Mouse (Mus musculus): ENCODE data around the gene Fndc4. TPM values are rescaled to one million over a fixed set of nuclear protein-coding genes. Genes with fewer than 3 reads are reported as not detected.

The Fndc4 gene
- polyA plus RNA-seq (2012; rRNA removed), result 6.3 and 7.4 TPM in 2 replicates

DNA sequence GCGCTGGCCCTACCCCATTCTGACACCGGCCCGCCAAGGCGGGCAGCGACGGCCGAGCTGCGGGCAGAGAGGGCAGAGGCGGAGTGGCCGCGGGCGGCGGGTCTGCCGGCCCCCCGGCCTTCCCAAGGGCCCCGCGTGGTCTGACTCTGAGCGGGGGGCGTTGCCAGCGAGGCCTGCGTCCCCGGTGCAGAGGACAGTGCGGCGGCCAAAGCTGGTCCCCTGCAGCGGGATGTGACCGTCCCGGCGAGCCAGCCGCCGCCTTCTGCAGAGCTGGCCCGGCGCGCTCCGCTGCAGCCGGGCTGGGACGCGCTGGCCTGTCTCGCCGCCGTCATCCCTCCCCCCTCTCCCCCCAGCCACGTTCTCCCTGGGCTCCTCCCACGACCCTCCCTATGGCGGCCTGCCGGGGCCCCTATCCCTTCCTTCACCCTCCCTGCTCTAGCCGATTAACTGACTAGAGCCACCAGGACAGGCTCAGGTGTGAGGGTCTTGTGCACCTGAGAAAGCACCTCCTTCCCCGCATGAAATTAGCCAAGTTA lies at the start of gene Fndc4:
Fndc4 (minus strand) TSS at position 475 of the 536 bp plus-strand sequence.

GRCm38 (mm10) chr5:31297047-31297757 lies 1.3 kb upstream of the Fndc4 start, which contains the start of gene Gckr:
Gene Gckr (plus strand): TSS chr5:31297443.

DNA sequence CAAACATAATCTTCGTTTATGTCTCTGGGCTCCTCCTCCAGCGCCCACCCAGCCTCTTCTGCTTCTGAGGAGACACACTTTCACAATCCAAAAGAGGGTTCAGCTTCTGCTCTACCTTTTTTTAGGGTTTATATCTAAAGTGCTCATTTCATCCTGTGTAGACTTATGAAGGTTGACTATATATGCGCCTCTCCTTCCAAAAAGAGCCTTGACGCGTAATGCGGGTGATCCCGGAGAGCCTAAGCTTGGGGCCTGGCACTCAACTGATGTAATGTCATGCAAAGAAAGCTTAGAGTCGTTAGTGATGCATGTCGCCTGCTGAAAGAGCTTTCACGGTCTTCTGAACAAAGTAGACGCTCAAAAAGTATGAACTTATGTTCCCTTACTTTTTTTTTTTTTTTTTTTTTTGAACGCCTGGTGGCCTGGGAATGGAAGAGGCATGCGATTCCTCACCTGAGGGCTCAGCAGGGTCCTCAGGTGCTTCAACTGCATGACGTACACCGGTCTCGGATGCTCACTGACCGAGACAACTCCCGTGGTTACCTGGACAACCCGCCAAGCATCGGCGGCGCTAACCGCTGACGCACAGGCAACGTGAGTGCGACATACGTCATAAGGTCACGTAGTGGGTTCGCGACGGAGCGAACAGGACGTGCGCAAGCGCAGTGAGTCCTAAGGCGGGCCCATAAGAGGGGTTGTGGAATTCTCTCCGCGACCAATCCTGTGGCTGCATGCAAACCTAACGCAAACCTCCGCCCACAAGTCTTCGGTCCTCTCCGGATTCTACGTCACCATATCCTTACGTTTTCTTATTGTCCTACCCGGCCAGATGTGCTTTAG lies 5.1 kb downstream of the Fndc4 start, which contains the start of gene Ift172:
Ift172 (minus strand) TSS at position 596 of the 840 bp plus-strand sequence.

GRCm38 (mm10) chr5:31251541-31252101 lies 44.3 kb downstream of the Fndc4 start, which contains the start of gene Krtcap3:
Gene Krtcap3 (plus strand): TSS chr5:31251691.

Other genes with a start within 250 kb of the Fndc4 start
- 27.4 and 33.9 TPM in 2 replicates for gene Atraid, start 247.8 kb downstream of the Fndc4 start, polyA plus RNA-seq (2012; rRNA removed)
- gene Slc5a6, start 247.2 kb downstream of the Fndc4 start, polyA plus RNA-seq (2012; rRNA removed), result 10.2 and 11.2 TPM in 2 replicates
- gene Cad, start 241.3 kb downstream of the Fndc4 start, polyA plus RNA-seq (2012; rRNA removed), result 11.9 and 14.2 TPM in 2 replicates
- not detected in 2 replicates for gene Dnajc5g, start 189.8 kb downstream of the Fndc4 start, polyA plus RNA-seq (2012; rRNA removed)
- 0.15 and 0.29 TPM in 2 replicates for gene Slc30a3, start 187.8 kb downstream of the Fndc4 start, polyA plus RNA-seq (2012; rRNA removed)
- gene Trim54, start 179.4 kb downstream of the Fndc4 start, polyA plus RNA-seq (2012; rRNA removed), result 2.8 and 4.1 TPM in 2 replicates
- not detected in 2 replicates for gene Ucn, start 157.3 kb downstream of the Fndc4 start, polyA plus RNA-seq (2012; rRNA removed)
- gene Mpv17, start 141.8 kb downstream of the Fndc4 start, polyA plus RNA-seq (2012; rRNA removed), result 23.9 and 27.3 TPM in 2 replicates
- gene Gm29609, start 116.2 kb downstream of the Fndc4 start, polyA plus RNA-seq (2012; rRNA removed), result 0.14 and 2.1 TPM in 2 replicates
- 13.3 and 14.6 TPM in 2 replicates for gene Gtf3c2, start 115.9 kb downstream of the Fndc4 start, polyA plus RNA-seq (2012; rRNA removed)
- gene Snx17, start 102.9 kb downstream of the Fndc4 start, polyA plus RNA-seq (2012; rRNA removed), result 36.2 and 37.1 TPM in 2 replicates
- gene Eif2b4, start 102.7 kb downstream of the Fndc4 start, polyA plus RNA-seq (2012; rRNA removed), result 20.2 and 24.5 TPM in 2 replicates
- 25.0 and 34.4 TPM in 2 replicates for gene Zfp513, start 93.8 kb downstream of the Fndc4 start, polyA plus RNA-seq (2012; rRNA removed)
- gene Ppm1g, start 75.4 kb downstream of the Fndc4 start, polyA plus RNA-seq (2012; rRNA removed), result 42.5 and 93.0 TPM in 2 replicates
- 121 and 134 TPM in 2 replicates for gene Nrbp1, start 55.2 kb downstream of the Fndc4 start, polyA plus RNA-seq (2012; rRNA removed)
- gene Gm9970, start 54.8 kb downstream of the Fndc4 start, polyA plus RNA-seq (2012; rRNA removed), result 0.13 TPM in 1 of 2 replicates, not detected in the other
- 113 and 161 TPM in 2 replicates for gene Krtcap3, start 44.4 kb downstream of the Fndc4 start, polyA plus RNA-seq (2012; rRNA removed)
- gene Ift172, start 5.0 kb downstream of the Fndc4 start, polyA plus RNA-seq (2012; rRNA removed), result 11.9 and 14.9 TPM in 2 replicates
- not detected in 2 replicates for gene Gckr, start 1.4 kb upstream of the Fndc4 start, polyA plus RNA-seq (2012; rRNA removed)
- gene Zfp512, start 156.4 kb upstream of the Fndc4 start, polyA plus RNA-seq (2012; rRNA removed), result 2.3 and 3.3 TPM in 2 replicates
- gene 4930548H24Rik, start 189.7 kb upstream of the Fndc4 start, polyA plus RNA-seq (2012; rRNA removed), result not detected in 2 replicates
- gene Gpn1, start 198.7 kb upstream of the Fndc4 start, polyA plus RNA-seq (2012; rRNA removed), result 5.8 and 10.8 TPM in 2 replicates
- gene Slc4a1ap, start 230.9 kb upstream of the Fndc4 start, polyA plus RNA-seq (2012; rRNA removed), result 4.0 and 6.3 TPM in 2 replicates
- gene Supt7l, start 231.7 kb upstream of the Fndc4 start, polyA plus RNA-seq (2012; rRNA removed), result 3.0 and 3.2 TPM in 2 replicates